Mouse (Mus musculus) hematopoietic multipotent progenitor cell, adult 10-12 weeks (in vitro differentiated cells): ENCODE results near the gene 0610012G03Rik. TPM values are rescaled to one million over a fixed set of nuclear protein-coding genes. Genes with fewer than 3 reads are reported as not detected.

Experiments
- polyA plus RNA-seq: library from polyadenylated mRNA; stranded (reverse); fragments of >175 nt; gene quantifications from 2 replicates; pipeline ENCODE4 v1.2.3, GENCODE M21; 2012; ENCODE audit warnings: low replicate concordance

Gene 0610012G03Rik
- polyA plus RNA-seq: 37.0 and 78.6 TPM in 2 replicates

GRCm38 (mm10) chr16:31948345-31948774 lies at the start of gene 0610012G03Rik, which contains the start of gene Ncbp2:
Gene 0610012G03Rik, minus strand, starts transcription at chr16:31948494.
Gene Ncbp2, plus strand, starts transcription at chr16:31948513.

DNA sequence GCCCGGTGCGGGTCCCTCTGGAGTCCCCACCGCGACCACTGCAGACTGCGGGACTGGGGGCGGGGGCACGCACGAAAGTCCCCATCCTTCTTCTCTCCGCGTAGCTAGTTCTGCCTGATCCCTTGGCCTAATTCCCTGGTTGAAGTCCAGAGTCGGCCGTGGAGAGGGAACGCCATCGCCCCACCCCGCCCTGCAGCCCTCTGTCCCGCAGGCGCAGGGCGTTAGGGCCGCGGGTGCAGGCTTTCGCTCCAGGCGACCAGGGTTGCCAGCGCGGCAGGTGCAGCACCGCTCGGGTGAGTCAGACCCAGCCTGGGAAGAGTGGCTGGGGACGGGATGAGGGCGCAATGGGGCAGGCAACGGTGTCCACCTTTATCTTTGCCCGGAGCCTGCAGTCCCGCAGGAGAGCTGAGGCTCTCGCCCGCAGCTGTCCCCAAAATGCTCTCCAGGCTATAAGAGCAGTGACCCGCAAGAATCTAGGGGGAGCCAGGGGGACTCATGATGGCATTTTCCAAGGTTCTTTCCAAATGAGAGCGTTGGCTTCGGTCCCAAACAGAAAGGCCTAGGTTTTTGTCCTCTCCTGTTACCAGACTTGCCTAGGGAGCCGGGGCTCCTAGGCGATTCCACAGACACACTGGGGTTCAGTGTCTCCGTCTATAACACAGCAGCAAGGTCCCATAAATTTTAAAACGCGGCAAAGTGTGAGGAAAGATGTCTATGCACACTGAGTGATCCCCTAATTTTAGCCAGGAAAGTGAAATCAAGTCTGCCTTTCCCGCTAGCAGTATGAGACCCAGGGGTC lies 14.3 kb downstream of the 0610012G03Rik start, which contains the start of gene Pigz:
Gene Pigz, plus strand, starts transcription at position 101 of the 799 bp plus-strand sequence.

Other genes with a start within 250 kb of the 0610012G03Rik start
- gene Meltf, start 69.7 kb downstream of the 0610012G03Rik start, polyA plus RNA-seq: 0.04 and 0.07 TPM in 2 replicates
- gene Pigz, start 14.6 kb downstream of the 0610012G03Rik start, polyA plus RNA-seq: 0.84 and 2.6 TPM in 2 replicates
- 27.5 and 34.0 TPM in 2 replicates for gene Ncbp2, start within 50 bp of the 0610012G03Rik start, polyA plus RNA-seq
- 3.4 and 3.7 TPM in 2 replicates for gene Senp5, start 54.8 kb upstream of the 0610012G03Rik start, polyA plus RNA-seq
- gene Pak2, start 130.8 kb upstream of the 0610012G03Rik start, polyA plus RNA-seq: 40.5 and 94.6 TPM in 2 replicates
- gene Pigx, start 151.2 kb upstream of the 0610012G03Rik start, polyA plus RNA-seq: 33.5 and 70.6 TPM in 2 replicates
- 4.6 and 10.7 TPM in 2 replicates for gene Cep19, start 151.3 kb upstream of the 0610012G03Rik start, polyA plus RNA-seq
- 175 and 488 TPM in 2 replicates for gene Nrros, start 217.1 kb upstream of the 0610012G03Rik start, polyA plus RNA-seq
- 0.53 and 0.64 TPM in 2 replicates for gene Bex6, start 231.3 kb upstream of the 0610012G03Rik start, polyA plus RNA-seq